Mouse (Mus musculus): ENCODE results near the gene Atp12a.

Gene Atp12a

DNA sequence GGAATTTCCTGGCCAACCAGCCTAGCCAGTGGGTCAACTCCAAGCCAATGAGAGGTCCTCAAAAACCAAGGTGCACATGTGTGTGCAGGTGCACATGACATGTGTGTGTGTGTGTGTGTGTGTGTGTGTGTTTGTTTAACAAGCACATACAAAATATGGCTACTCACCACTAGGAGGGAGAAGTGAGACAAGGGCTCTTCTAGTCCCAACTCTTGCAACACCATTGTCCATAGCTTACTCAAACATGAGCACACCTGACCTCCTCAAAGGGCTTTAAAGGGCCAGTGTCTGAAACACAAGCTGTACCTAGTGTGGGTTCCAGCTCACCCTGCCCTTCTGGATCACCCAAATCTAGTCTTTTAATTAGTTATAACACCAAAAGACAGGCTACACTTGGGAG is 12.9 kb downstream of the Atp12a start:
- no peak for DNase-seq (ENCODE audit: extremely low read depth, low read depth, low spot score)

DNA sequence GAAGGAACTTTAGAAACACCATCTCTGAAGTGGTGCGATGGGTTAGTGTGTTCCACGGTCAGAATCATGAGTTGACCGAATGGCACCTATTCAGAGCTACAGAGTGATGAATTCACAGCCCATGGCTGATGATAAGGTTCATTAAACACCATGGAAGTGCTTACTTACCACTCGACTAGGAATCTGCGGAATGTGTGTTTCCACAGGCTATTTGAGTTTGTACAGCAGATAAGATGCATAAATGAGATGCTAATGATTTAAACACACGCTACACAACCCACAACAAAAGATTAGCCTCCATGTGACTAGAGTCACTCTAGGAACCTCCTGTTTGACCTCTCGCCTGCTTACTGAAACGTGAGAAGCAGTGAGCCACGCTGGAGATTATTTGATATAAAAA is 14.5 kb downstream of the Atp12a start:
- no peak for DNase-seq (ENCODE audit: extremely low read depth, low read depth, low spot score)

DNA sequence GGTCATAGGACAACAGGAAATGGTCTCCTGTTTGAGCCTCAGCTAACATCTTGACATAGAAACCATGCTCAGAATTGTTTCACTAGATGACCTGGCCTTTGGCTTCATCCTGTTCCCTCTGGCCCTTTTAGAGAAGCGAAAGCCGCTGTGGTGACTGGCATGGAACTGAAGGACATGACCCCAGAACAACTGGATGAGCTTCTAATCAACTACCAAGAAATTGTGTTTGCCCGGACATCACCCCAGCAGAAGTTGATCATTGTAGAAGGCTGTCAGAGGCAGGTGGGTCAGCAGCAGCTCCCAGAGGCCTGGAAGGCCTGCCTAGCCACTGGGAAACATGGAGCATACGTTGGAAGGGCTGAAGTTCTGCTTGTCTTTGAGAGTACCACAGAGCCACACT is 17.5 kb downstream of the Atp12a start:
- DNase-seq (ENCODE audit: extremely low read depth, low read depth, low spot score): no peak

DNA sequence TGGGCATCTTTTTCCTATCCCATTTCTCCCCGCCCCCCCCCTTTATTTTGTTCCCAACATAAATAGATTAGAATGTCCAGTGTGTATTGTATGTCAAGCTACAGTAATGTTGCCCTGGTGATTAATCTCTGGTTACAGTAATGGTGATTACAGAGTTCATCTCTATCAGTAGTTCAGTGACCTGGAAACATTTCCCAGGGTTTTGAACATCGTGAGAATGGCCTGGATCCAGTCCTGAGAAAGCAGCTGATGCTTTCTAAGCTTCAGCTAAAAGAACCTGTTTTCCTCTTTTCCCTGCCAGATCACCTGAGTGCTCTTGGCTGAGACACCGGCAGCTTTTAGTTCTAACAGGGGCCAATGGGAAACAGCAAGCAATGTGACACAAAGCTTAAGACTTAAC is 25.4 kb downstream of the Atp12a start:
- peak; percentile 42 for DNase-seq (ENCODE audit: extremely low read depth, low read depth, low spot score)

DNA sequence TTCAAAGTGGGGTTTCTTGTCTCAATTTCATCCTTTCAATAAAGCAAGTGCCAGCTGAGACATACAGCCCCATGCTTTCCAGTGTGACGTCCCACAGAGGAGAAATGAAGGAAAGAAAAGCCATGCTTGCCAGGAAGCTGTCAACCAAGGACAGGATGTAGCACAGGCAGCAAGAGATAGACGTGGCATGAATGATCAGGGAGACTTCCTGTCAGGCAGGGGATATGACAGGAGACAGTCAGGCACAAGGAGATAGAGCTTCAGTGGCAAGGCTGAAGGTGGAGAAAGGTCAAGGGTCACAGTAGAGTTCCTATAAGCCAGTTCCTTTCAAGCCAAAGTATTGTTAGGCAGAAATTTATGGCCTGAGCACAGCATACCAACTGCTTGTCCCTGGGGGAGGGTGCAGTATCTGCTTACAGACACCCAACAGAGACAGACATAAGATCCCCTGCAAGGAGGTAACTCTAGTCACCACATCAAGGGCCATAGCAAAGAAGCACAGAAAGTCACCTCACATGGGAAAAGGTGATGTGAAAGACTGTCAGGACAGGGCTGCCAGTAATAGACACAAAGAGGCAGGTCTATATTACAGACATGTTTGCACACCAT is 28.9 kb downstream of the Atp12a start:
- no peak for DNase-seq (ENCODE audit: extremely low read depth, low read depth, low spot score)

DNA sequence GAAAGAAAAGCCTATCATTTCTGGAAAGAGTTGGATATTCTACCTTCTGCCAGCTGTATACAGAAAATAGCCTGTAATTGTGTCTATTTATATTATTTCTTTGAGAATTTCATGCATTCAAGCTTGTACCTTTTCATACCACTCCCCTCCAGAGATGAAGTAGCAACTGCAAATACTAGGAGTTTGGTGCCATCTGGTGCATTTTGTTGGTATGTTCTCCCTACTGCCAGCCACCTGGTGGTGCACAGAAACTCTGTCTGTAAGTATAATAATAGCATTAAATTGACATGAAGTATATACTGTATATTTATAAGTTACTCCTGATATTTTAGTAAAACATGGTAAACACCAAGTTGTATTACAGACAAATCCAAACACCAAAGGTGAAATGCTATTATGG is 33.1 kb downstream of the Atp12a start:
- DNase-seq (ENCODE audit: extremely low read depth, low read depth, low spot score): no peak

DNA sequence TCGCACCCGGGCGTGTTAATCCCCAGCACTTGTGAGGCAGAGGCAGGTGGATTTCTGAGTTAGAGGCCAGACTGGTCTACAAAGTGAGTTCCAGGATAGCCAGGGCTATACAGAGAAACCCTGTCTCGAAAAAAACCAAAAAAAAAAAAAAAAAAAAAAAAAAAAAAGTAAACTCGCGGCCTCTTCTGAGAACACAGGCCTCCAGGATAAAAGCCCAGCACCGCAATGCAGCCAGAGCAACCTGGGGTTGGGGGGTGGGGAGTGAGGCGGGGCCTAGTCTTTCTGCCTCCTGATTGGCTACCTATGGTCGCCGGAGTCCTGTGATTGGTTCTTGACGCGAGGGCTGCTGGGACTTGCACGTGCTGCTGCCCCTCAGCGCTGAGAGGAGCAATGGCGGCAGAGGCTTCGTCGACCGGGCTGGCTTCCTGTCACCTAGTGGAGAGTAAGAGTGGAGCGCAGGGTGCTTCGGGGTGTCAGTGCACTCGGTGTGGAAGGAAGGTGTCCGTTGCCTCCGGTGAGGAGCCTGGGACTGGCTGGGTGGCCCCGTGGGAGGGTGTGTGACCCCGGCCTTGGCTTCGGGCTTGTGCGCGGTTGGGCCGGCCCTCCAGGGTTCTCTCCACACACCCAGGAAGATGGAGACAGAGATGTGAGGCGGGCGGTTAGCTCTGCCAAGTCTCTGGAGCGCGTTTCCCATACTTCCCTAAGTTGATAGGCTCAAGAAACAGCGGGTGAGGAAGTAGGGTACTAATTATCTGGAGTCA is 37.6 kb downstream of the Atp12a start, which contains the start of gene Rnf17:
Gene Rnf17, plus strand, starts transcription at position 271 of the 761 bp plus-strand sequence.
- no peak for DNase-seq (ENCODE audit: extremely low read depth, low read depth, low spot score)

DNA sequence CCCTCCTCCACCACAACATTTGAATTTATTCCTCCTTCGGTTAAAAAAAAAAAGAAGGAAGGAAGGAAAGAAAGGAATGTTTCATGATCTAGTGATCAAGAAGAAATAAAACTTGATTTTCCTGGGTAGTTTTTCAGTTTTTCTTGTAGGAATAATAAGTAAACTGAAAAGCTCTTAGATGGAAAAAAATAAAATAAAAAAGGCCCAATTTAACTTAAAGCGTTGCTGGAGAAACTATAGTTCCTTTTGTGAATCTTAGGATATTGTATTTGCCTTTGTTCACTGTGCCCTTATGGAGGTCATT is 38.2 kb downstream of the Atp12a start:
- no peak for DNase-seq (ENCODE audit: extremely low read depth, low read depth, low spot score)
